Mouse (Mus musculus) hindbrain, postnatal 0 days (tissue): Measurements from ENCODE around the gene Pakap. TPM values are rescaled to one million over a fixed set of nuclear protein-coding genes. Genes with fewer than 3 reads are reported as not detected.

Source experiments
- ATAC-seq: fragments of 200-750 bp; cut with Nextera tagmentation; 2 replicates; pipeline ENCODE4 v1.8.0; 2017; ENCODE audit warnings: mild to moderate bottlenecking, moderate TSS enrichment, moderate library complexity
- DNase-seq: peaks from one replicate; pipeline ENCODE4 v3.0.0-alpha.2; 2015; ENCODE audit warnings: low spot score
- H3K27ac ChIP-seq: fragments of 300-500 bp; sonication (generic); 2 replicates; pipeline ENCODE4 v1.5.1; 2014; ENCODE audit warnings: mild to moderate bottlenecking
- H3K27me3 ChIP-seq: fragments of 300-500 bp; sonication (generic); 2 replicates; pipeline ENCODE4 v1.6.1; 2014; ENCODE audit warnings: low read length, mixed read lengths; ENCODE audit not compliant: insufficient read depth
- H3K36me3 ChIP-seq: fragments of 300-500 bp; sonication (generic); 2 replicates; pipeline ENCODE4 v1.6.1; 2014; ENCODE audit warnings: low read length, mixed read lengths; ENCODE audit not compliant: insufficient read depth
- H3K4me1 ChIP-seq: fragments of 300-500 bp; sonication (generic); 2 replicates; pipeline ENCODE4 v1.6.1; 2014; ENCODE audit warnings: antibody characterized with exemption, low read length, mixed read lengths; ENCODE audit not compliant: insufficient read depth
- H3K4me2 ChIP-seq: fragments of 300-500 bp; sonication (generic); 2 replicates; pipeline ENCODE4 v1.6.1; 2014; ENCODE audit warnings: low read depth, mild to moderate bottlenecking, low read length, moderate library complexity, mixed read lengths
- H3K4me3 ChIP-seq: fragments of 300-500 bp; sonication (generic); 2 replicates; pipeline ENCODE4 v1.5.1; 2014; ENCODE audit warnings: low read length
- H3K9ac ChIP-seq: fragments of 300-500 bp; sonication (generic); replicated peaks from 2 replicates; pipeline ENCODE4 v1.6.1; 2014; ENCODE audit warnings: mild to moderate bottlenecking, low read length, moderate library complexity, mixed read lengths
- H3K9me3 ChIP-seq: fragments of 300-500 bp; sonication (generic); 2 replicates; pipeline ENCODE4 v1.6.1; 2016; ENCODE audit warnings: low read length, mixed read lengths
- CTCF ChIP-seq: IDR thresholded peaks from 2 replicates; pipeline ENCODE4 v1.5.1; 2016; ENCODE audit warnings: antibody characterized with exemption, control low read depth, low read depth
- WGBS: fragments of 180-500 bp; shearing (Covaris S2); extraction: QIAGEN DNeasy Blood & Tissue Kit; methylation state at CpG from one replicate; pipeline ENCODE4 v1.1.7; 2014; 5-methylcytosine and 5-hydroxymethylcytosine counted together
- polyA plus RNA-seq: library from polyadenylated mRNA; unstranded; fragments of >200 nt; fragmentation: Nextera tagmentation; extraction: Ambion mirVana; gene quantifications from 2 replicates; pipeline ENCODE4 v1.2.1, GENCODE M21; 2015
- total RNA-seq: library from RNA; depleted of rRNA; stranded (reverse); fragments of >200 nt; gene quantifications from 2 replicates; pipeline ENCODE4 v1.2.3, GENCODE M21; 2014

Gene Pakap
- total and polyA plus RNA-seq, 2 experiments from 2014 or later, result 9.7 to 14.3 TPM

DNA sequence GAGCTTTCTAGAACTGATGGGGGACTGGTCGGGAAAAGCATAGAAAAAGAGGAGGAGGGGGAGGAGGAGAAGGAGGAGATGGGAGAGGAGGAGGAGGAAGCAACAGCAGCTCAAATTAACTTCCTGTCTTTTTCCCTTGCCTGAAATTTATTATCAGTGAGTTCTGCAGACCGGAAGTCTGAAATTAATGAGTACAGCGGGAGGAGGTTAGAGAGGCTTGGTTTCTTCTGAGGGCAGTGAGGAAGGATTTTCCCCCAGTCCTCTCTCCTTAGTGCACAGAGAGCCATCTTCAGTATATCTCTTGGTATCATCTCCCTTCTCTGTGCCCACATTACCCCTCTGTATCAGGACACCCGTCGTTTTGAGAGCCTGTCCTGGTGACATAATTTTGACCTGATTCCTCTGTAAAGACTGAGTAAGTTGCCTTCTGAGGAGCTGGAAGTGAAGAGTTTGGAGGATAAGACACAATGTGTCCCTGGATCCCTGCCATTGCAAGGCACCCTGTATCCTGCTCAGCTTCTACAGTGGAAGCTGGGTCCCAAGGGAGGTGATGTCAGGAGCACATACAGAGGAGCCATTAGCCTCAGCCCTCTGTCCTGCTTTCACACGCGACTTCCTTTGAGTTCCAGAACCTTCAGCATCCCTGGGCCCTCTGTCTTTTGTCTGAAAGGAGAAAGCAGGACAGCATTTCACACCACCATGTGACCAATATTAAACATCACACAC, 19.1 kb downstream of the Pakap start:
- Histone ChIP-seq H3K36me3 (no peaks in the 10 kb centered on the region), H3K9me3 (no peaks in the 10 kb centered on the region), H3K4me2 (no peak overlapping the region), H3K4me1 (no peaks in the 10 kb centered on the region), H3K27ac (no peak overlapping the region), H3K9ac (no peak overlapping the region), H3K4me3 (no peak overlapping the region), H3K27me3 (no peaks in the 10 kb centered on the region)
- no peak for DNase-seq
- no peak for TF ChIP-seq CTCF
- ATAC-seq, result no peak
- 75% methylated on average over 7 of the region's 7 CpGs for WGBS

DNA sequence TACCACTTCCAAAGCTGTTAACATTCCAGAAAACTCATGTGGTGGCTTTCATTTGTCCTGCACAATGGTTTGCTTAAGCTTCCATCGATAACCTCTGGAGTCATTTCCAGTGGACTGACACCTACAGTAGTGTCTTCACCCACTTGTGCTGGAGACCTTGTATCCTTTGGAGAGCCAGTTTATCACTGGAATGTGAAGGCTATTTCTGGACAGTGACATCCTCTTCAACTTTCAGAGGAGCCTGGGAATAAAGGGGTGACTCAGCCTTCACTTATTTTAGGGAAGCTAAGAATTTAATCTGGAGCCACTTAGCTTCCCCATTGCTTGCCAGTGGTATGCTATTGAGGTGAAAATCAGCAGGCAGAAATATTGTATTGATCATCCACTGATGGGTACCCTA, 20.4 kb downstream of the Pakap start:
- Histone ChIP-seq H3K4me1 (no peaks in the 10 kb centered on the region), H3K27ac (no peak overlapping the region), H3K9me3 (no peaks in the 10 kb centered on the region), H3K27me3 (no peaks in the 10 kb centered on the region), H3K36me3 (no peaks in the 10 kb centered on the region), H3K4me3 (no peak overlapping the region), H3K4me2 (no peak overlapping the region), H3K9ac (no peak overlapping the region)
- WGBS, result 100% methylated on average over 1 of the region's 1 CpGs
- no peak for DNase-seq
- no peak for TF ChIP-seq CTCF
- no peak for ATAC-seq

DNA sequence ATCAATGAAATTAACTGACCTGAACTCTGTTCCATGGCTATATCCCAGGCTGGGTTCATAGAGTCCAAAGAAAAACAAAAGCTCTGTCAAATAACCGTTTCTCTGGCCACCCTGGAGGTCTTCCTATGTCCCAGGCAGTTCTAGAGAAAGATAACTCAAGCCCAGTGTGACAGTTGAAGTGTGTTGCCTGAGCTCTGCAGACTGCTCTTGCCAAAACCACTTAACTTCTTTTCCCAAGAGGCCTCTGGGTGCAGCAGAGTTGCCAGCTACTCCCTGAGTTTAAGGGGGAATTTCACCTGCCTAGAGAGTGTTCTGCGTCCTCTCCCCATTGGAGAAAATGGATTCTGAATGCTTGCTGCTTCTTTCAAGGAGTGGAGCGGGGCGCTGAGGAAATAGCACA, 24.8 kb downstream of the Pakap start:
- no peak overlapping the region for H3K4me2 ChIP-seq
- WGBS, result 59% methylated on average over 4 of the region's 4 CpGs
- H3K9ac ChIP-seq, result no peak overlapping the region
- H3K4me3 ChIP-seq, result no peak overlapping the region
- no peaks in the 10 kb centered on the region for H3K36me3 ChIP-seq
- no peaks in the 10 kb centered on the region for H3K27me3 ChIP-seq
- H3K4me1 ChIP-seq, result no peaks in the 10 kb centered on the region
- DNase-seq (no peak), ATAC-seq (no peak)
- no peak overlapping the region for H3K27ac ChIP-seq
- no peak for TF ChIP-seq CTCF
- H3K9me3 ChIP-seq, result no peaks in the 10 kb centered on the region

DNA sequence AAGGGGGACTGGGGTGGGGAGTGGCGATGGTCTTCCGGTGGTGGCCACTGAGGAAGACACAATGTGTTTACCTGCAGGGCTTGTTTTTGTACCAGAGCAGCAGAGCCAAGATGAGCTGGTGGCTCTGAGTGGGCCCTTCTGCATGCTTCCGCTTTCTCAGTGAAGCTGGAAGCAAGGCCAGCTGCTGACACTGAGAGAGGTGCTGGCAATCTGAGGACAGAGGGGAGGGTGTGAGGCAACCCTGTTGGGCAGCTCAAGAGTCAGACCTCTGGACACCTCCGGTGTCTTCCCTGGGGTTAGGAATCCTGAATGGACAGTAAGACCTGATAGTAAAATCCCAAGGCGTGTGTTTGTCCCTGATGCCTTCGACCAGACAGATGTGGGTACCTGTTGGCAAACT, 32.0 kb downstream of the Pakap start:
- no peaks in the 10 kb centered on the region for H3K9me3 ChIP-seq
- H3K27ac ChIP-seq, result no peak overlapping the region
- no peaks in the 10 kb centered on the region for H3K4me1 ChIP-seq
- H3K27me3 ChIP-seq, result no peaks in the 10 kb centered on the region
- DNase-seq, result no peak
- H3K9ac ChIP-seq, result no peak overlapping the region
- no peak for ATAC-seq
- H3K4me2 ChIP-seq, result no peak overlapping the region
- no peak for TF ChIP-seq CTCF
- 94% methylated on average over 6 of the region's 6 CpGs for WGBS
- H3K4me3 ChIP-seq, result no peak overlapping the region
- H3K36me3 ChIP-seq, result no peaks in the 10 kb centered on the region

DNA sequence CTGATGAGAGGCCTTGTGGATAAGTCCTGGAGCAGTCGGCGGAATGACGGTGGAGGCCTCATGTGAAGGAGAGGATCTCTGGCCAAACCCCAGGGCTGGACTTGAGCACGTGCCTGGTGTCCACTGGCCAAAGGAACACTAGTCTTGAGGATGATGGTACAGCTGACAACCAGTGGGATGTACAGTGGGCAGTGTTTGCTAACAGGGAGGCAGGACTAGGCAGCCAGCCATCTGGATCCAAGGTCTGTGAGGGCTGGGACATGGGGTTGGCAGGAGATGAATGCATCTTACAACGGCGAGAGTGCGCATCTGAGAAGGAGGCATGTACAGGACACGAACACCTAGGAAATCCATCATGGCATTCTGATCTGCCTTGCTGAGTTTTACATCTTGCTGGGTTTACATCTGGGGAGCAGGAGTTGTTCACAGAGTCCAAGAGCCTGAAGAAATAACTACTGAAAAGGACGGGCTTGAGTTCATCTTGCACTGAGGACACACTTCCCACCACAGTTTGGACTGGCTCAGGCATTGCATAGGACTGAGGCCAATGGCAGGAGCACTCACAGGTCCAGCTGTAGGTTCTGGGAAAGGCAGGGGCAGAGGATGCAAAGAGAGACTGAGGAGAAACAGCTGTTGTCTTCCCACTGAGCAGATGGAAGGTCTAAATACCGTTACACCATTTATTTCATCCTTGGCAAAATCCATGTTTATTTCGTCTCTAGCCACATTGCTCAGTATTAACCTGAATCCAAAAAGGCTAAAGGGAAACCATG, 32.9 kb downstream of the Pakap start:
- Histone ChIP-seq H3K4me3 (no peak overlapping the region), H3K4me2 (no peak overlapping the region), H3K9ac (no peak overlapping the region), H3K9me3 (no peaks in the 10 kb centered on the region), H3K27ac (no peak overlapping the region), H3K36me3 (no peaks in the 10 kb centered on the region), H3K27me3 (no peaks in the 10 kb centered on the region), H3K4me1 (no peaks in the 10 kb centered on the region)
- 70% methylated on average over 11 of the region's 11 CpGs for WGBS
- TF ChIP-seq CTCF, result no peak
- 0 out of 2 replicates have a peak, but pooled peaks have one; percentile 29 for ATAC-seq
- no peak for DNase-seq

DNA sequence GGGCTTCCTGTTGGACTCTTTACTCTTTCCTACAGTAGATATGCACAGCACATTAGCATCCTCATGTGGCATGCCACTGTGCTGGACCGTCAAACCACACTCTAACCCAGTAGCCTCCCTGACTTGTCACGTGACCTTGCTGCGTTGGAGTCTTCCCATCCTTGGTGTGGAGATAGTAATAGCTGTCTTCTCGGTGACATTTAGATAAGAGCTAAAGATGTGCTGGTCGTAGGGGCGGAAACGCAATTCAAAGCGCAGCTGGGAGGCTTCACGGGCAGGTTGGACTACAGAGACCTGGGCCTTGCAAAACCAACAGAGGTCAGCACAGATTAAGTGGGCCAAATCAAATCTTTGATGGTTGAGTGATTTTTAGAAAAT, 33.5 kb downstream of the Pakap start:
- no peak for TF ChIP-seq CTCF
- no peak for DNase-seq
- Histone ChIP-seq H3K9me3 (no peaks in the 10 kb centered on the region), H3K27ac (no peak overlapping the region), H3K4me3 (no peak overlapping the region), H3K4me1 (no peaks in the 10 kb centered on the region), H3K27me3 (no peaks in the 10 kb centered on the region), H3K4me2 (no peak overlapping the region), H3K9ac (no peak overlapping the region), H3K36me3 (no peaks in the 10 kb centered on the region)
- ATAC-seq, result no peak
- 83% methylated on average over 9 of the region's 9 CpGs for WGBS
